Mouse (Mus musculus): ENCODE data around the gene Kmt5b. TPM values are rescaled to one million over a fixed set of nuclear protein-coding genes. Genes with fewer than 3 reads are reported as not detected.

The Kmt5b gene
- polyA plus RNA-seq, 1 experiment, result 43.2 TPM

GRCm38 (mm10) chr19:3730781-3731646 lies 36.2 kb upstream of the Kmt5b start:
- H3K4me1 ChIP-seq (ENCODE audit: control insufficient read depth, insufficient read depth, low read length), result no peaks in the 10 kb centered on the region
- H3K27ac ChIP-seq (ENCODE audit: control insufficient read depth, insufficient read depth, low read depth, low read length, poor library complexity), result no peak overlapping the region
- WGBS, result 53% methylated on average over 7 of the region's 7 CpGs
- TF ChIP-seq POLR2A (IDR thresholded peaks at IDR 0.05; ENCODE audit: borderline replicate concordance, control insufficient read depth, low read depth, low read length) (no peak), CTCF (IDR thresholded peaks at IDR 0.05; ENCODE audit: control insufficient read depth, insufficient read depth, low read length) (no peak)
- no peak overlapping the region for H3K4me3 ChIP-seq (replicated peaks; ENCODE audit: control insufficient read depth, low read depth, low read length)

GRCm38 (mm10) chr19:3736001-3736400 lies 31.2 kb upstream of the Kmt5b start:
- TF ChIP-seq POLR2A (IDR thresholded peaks at IDR 0.05; ENCODE audit: borderline replicate concordance, control insufficient read depth, low read depth, low read length) (no peak), CTCF (IDR thresholded peaks at IDR 0.05; ENCODE audit: control insufficient read depth, insufficient read depth, low read length) (no peak)
- no peak overlapping the region for H3K4me3 ChIP-seq (replicated peaks; ENCODE audit: control insufficient read depth, low read depth, low read length)
- 78% methylated on average over 3 of the region's 3 CpGs for WGBS
- no peak overlapping the region for H3K27ac ChIP-seq (ENCODE audit: control insufficient read depth, insufficient read depth, low read depth, low read length, poor library complexity)
- H3K4me1 ChIP-seq (ENCODE audit: control insufficient read depth, insufficient read depth, low read length), result no peaks in the 10 kb centered on the region

GRCm38 (mm10) chr19:3739650-3740049 lies 27.6 kb upstream of the Kmt5b start:
- Histone ChIP-seq H3K4me3 (replicated peaks; ENCODE audit: control insufficient read depth, low read depth, low read length) (no peak overlapping the region), H3K27ac (ENCODE audit: control insufficient read depth, insufficient read depth, low read depth, low read length, poor library complexity) (no peak overlapping the region), H3K4me1 (ENCODE audit: control insufficient read depth, insufficient read depth, low read length) (no peaks in the 10 kb centered on the region; the same call in 1 of the 2 replicates)
- TF ChIP-seq POLR2A (IDR thresholded peaks at IDR 0.05; ENCODE audit: borderline replicate concordance, control insufficient read depth, low read depth, low read length) (no peak), CTCF (IDR thresholded peaks at IDR 0.05; ENCODE audit: control insufficient read depth, insufficient read depth, low read length) (no peak)
- 79% methylated on average over 7 of the region's 7 CpGs for WGBS

- H3K27ac ChIP-seq (ENCODE audit: control insufficient read depth, insufficient read depth, low read depth, low read length, poor library complexity), result no peak overlapping the region
- no peak overlapping the region for H3K4me3 ChIP-seq (replicated peaks; ENCODE audit: control insufficient read depth, low read depth, low read length)
- WGBS, result 78% methylated on average over 4 of the region's 4 CpGs
- no peak for TF ChIP-seq CTCF (IDR thresholded peaks at IDR 0.05; ENCODE audit: control insufficient read depth, insufficient read depth, low read length)
- no peak for TF ChIP-seq POLR2A (IDR thresholded peaks at IDR 0.05; ENCODE audit: borderline replicate concordance, control insufficient read depth, low read depth, low read length)
- no peaks in the 10 kb centered on the region; the same call in 1 of the 2 replicates for H3K4me1 ChIP-seq (ENCODE audit: control insufficient read depth, insufficient read depth, low read length)
These were observed 24.5 kb upstream of the Kmt5b start for GRCm38 (mm10) chr19:3742716-3743115.

- 87% methylated on average over 7 of the region's 7 CpGs for WGBS
- Histone ChIP-seq H3K4me1 (ENCODE audit: control insufficient read depth, insufficient read depth, low read length) (no peaks in the 10 kb centered on the region; the same call in 1 of the 2 replicates), H3K4me3 (replicated peaks; ENCODE audit: control insufficient read depth, low read depth, low read length) (no peak overlapping the region), H3K27ac (ENCODE audit: control insufficient read depth, insufficient read depth, low read depth, low read length, poor library complexity) (no peak overlapping the region)
- TF ChIP-seq POLR2A (IDR thresholded peaks at IDR 0.05; ENCODE audit: borderline replicate concordance, control insufficient read depth, low read depth, low read length), result no peak
- no peak for TF ChIP-seq CTCF (IDR thresholded peaks at IDR 0.05; ENCODE audit: control insufficient read depth, insufficient read depth, low read length)
These were observed 23.9 kb upstream of the Kmt5b start for GRCm38 (mm10) chr19:3743362-3743761.

- Histone ChIP-seq H3K4me3 (replicated peaks; ENCODE audit: control insufficient read depth, low read depth, low read length) (peak overlapping the region; percentile 62), H3K4me1 (ENCODE audit: control insufficient read depth, insufficient read depth, low read length) (no peaks in the 10 kb centered on the region; the same call in 1 of the 2 replicates), H3K27ac (ENCODE audit: control insufficient read depth, insufficient read depth, low read depth, low read length, poor library complexity) (0 out of 2 replicates have a peak overlapping the region, but pooled peaks have one; percentile 39)
- WGBS, result 11% methylated on average over 13 of the region's 13 CpGs
- TF ChIP-seq CTCF (IDR thresholded peaks at IDR 0.05; ENCODE audit: control insufficient read depth, insufficient read depth, low read length) (no peak), POLR2A (IDR thresholded peaks at IDR 0.05; ENCODE audit: borderline replicate concordance, control insufficient read depth, low read depth, low read length) (no peak)
These were observed 23.2 kb upstream of the Kmt5b start for GRCm38 (mm10) chr19:3743851-3744512.

- TF ChIP-seq POLR2A (IDR thresholded peaks at IDR 0.05; ENCODE audit: borderline replicate concordance, control insufficient read depth, low read depth, low read length), result no peak
- TF ChIP-seq CTCF (IDR thresholded peaks at IDR 0.05; ENCODE audit: control insufficient read depth, insufficient read depth, low read length), result no peak
- Histone ChIP-seq H3K27ac (ENCODE audit: control insufficient read depth, insufficient read depth, low read depth, low read length, poor library complexity) (no peak overlapping the region), H3K4me1 (ENCODE audit: control insufficient read depth, insufficient read depth, low read length) (no peaks in the 10 kb centered on the region; the same call in 1 of the 2 replicates), H3K4me3 (replicated peaks; ENCODE audit: control insufficient read depth, low read depth, low read length) (no peak overlapping the region)
- WGBS, result 29% methylated on average over 8 of the region's 8 CpGs
These were observed 14.5 kb upstream of the Kmt5b start for GRCm38 (mm10) chr19:3752621-3753239.

- 77% methylated on average over 1 of the region's 1 CpGs for WGBS
- TF ChIP-seq CTCF (IDR thresholded peaks at IDR 0.05; ENCODE audit: control insufficient read depth, insufficient read depth, low read length) (no peak), POLR2A (IDR thresholded peaks at IDR 0.05; ENCODE audit: borderline replicate concordance, control insufficient read depth, low read depth, low read length) (no peak)
- Histone ChIP-seq H3K4me1 (ENCODE audit: control insufficient read depth, insufficient read depth, low read length) (no peaks in the 10 kb centered on the region; the same call in 1 of the 2 replicates), H3K27ac (ENCODE audit: control insufficient read depth, insufficient read depth, low read depth, low read length, poor library complexity) (no peak overlapping the region), H3K4me3 (replicated peaks; ENCODE audit: control insufficient read depth, low read depth, low read length) (no peak overlapping the region)
These were observed 14.0 kb upstream of the Kmt5b start for GRCm38 (mm10) chr19:3753240-3753633.

Data from bone marrow, adult 2 months (tissue).